Mouse (Mus musculus) heart, adult 18-20 months (tissue): ENCODE results near the gene Rpl36al. TPM values are rescaled to one million over a fixed set of nuclear protein-coding genes. Genes with fewer than 3 reads are reported as not detected.

ENCODE experiments used
- DNase-seq, 2 experiments: peaks; one replicate each; pipeline ENCODE4 v3.0.0; 2021 to 2022; ENCODE audit warnings: mixed read lengths in 1 of 2
- long read RNA-seq, 2 experiments: library from polyadenylated mRNA; stranded (forward); transcript quantifications; one replicate each; pipeline ENCODE4 v2.0.0; 2021
- total RNA-seq, 2 experiments: library from RNA; stranded (reverse); gene quantifications; 2 replicates each; pipeline ENCODE4 v1.2.3; 2021

Gene Rpl36al
- 100 to 1,000 TPM; 219 to 228 TPM for total RNA-seq
- long read RNA-seq, experiment 1, transcript Rpl36al-201 (2 exons, 526 nt) = major isoform, 185 of 201 reads
- long read RNA-seq, experiment 1, transcript Rpl36al-202 (1 exons, 1,276 nt) = minor isoform, 15 of 201 reads
- long read RNA-seq, experiment 1, partial matches to known transcripts = 0 of 201 reads
- long read RNA-seq, experiment 1, other reads (novel, unspliced or antisense) = 0 of 201 reads
- long read RNA-seq, experiment 2, transcript Rpl36al-201 (2 exons, 526 nt) = major isoform, 127 of 135 reads
- long read RNA-seq, experiment 2, transcript Rpl36al-202 (1 exons, 1,276 nt) = minor isoform, 8 of 135 reads
- long read RNA-seq, experiment 2, partial matches to known transcripts = 0 of 135 reads
- long read RNA-seq, experiment 2, other reads (novel, unspliced or antisense) = 0 of 135 reads

DNA sequence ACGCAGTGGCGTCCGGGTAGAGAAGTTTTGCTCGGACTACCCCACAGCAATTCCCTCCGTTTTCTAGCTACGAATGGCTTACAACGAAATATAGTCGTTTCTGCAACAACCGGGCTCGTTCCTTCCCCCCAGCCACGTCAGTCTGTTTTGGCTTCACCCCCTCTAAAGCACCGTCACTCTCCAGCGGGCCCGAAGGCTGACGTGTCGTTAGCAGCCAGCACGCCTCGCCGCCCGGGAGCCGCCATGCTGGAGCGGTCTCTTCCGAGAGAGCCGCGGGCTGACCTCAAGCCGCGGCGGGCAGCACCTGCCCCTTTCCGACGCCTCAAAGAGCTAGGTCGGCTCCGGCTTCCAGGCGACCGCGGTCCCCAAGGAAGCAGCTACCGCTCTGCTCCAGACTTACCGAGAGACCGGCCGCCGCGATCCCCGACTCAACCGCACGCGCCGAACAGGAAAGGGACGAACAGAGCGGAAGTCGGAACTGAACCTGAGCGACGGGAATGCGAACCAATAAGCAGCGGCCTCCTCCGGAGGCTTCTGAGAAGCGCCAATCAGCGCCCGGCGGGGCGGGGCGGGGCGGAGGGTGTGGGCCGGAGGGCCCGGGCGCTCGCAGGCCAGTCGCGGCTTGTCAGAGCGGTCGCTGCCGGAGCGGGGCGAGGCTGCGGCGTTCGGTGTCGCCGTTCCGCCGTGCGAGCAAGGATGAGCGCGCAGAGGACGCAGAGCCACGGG is at the start of gene Rpl36al, which contains the start of gene Mgat2:
Rpl36al (minus strand) TSS at position 501 of the 726 bp plus-strand sequence.
Mgat2 (plus strand) TSS at position 575 of the 726 bp plus-strand sequence.
- peak; percentile 99 for DNase-seq

DNA sequence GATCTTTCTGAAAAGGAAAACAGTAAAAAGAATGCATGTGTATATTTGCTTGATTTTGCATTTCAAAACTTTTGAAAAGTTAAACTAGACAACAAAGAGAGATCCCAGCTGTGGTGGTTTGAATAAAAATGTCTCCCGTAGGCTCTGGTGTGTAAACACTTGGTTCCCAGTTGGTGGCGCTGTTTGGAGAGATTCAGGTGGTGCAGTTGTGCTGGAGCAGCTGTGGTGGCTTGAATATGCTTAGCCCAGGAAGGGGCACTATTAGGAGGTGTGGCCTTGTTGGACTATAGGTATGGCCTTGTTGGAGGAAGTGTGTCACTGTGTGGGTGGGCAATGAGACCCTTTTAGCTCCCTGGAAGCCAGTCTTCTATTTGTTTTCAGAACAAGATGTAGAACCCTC is 45.4 kb upstream of the Rpl36al start:
- peak in 1 of 2 experiments; percentile 10 for DNase-seq

DNA sequence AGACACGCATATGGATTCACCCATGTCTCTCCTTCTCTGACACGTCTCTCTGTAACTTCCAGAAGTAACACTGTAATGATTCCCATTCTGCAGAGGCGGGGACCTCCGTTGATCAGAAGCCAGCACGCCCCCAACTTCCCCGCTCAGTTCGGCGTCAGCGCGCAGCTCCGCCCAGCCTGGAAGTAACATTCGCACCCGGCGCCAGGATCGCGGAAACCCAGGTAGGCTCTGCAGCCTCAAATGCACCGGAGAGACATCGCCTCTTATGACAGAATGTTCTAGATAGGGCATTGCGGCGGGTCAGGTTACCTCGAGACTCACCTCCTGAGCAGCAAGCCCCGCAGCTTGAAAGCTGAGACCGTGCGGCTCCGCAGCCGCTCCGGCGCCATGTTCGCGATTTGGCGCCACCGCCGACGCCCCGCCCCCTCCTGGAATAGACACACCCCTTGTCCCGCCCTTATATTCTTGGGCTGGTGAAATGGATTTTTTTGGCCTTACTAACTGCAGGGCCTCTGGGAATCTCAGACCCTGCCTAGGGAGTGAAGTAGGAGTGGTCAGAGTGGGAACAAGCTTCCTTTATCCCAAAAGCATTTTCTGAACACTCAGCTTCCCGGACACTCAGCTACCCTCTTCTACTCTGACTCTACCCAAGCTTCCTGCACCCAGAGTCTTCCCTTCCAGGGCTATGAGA is 44.0 kb upstream of the Rpl36al start, which contains the start of gene Pole2:
Pole2 (minus strand) TSS at position 420 of the 691 bp plus-strand sequence.
- peak; percentile 91 to 96 for DNase-seq

DNA sequence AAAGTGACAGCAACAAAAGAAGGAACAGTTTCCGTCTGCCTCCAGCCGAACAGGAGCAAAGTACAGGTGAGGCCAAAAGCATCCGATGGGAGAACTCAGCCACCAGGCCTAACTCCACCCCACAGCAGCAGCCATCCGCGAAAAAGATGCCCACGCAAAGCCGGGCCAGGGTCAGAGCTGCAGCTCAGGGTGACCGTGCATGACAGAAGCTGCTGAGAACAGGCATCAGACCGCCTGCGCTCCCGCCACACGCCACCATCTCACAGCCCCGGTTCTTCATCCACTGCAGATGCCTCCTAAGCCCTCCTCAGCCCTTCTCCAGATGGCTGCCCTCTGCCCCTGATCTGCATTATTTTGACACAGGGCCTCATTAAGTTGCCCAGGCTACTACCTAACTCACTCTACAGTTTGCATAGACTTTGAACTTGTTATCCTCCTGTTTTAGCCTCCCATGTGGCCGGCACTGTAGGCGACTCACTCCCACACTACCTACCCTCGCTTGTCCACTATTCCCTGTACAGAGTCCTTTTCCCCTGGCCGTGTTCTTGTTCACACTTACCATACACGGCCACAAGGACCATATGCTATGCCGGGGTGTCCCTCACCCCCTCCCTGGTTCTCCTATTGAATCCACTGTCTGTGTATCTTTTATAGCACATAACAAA is 36.9 kb upstream of the Rpl36al start:
- DNase-seq = no peak

DNA sequence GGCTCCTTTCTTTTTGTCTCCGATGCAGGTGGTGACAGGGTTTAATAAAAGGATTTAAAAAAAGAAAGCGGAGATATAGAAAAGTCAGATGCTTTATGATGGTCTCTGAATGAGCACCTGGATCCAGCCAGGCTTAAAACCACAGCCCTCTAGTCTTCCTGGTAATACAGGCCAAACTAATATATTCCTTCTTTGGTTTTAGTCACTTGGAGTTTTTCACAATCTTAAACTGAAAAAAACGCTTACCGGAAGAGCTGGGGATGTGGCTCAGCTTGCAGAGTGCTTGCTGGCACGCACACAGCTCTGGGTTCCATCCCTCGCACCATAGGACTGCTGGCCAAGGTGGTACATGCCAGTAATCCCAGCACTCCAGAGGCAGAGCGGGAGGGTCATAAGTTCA is 32.7 kb upstream of the Rpl36al start:
- no peak for DNase-seq

DNA sequence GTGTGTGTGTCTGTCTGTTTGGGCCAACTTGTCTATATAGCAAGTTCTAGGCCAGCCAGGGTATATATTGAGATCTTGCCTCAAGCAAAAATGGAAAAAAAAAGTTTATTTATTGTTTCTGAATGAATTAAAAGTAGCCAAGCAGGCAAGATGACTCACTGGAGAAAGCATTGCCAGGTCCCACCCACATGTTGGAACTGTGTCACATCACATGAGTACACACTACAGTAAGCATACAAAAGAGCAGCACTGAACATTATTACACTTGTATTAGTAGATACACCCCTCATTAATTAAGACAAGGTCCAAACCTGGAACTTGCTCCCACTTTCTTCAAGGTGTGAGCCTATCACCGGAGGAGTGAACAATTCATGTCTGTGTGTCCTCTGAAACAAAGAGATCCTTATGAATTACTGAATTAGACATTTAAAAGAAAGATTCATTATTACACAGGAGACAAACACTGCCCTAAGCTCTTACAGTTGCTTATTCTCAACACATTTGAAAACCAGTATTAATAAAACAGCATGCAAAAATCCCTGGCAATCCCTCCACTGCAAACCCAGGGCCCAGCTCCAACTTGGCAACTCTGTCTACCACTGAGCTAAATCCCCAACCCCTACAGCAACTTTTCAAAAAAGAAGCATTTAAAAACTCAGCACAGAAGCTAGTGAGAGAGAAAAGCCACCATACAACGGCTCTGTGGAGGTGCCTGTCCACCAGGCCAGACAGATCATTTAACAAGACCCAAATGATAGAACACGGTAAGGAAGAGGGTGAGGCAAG is 31.3 kb upstream of the Rpl36al start:
- peak; percentile 73 to 86 for DNase-seq

DNA sequence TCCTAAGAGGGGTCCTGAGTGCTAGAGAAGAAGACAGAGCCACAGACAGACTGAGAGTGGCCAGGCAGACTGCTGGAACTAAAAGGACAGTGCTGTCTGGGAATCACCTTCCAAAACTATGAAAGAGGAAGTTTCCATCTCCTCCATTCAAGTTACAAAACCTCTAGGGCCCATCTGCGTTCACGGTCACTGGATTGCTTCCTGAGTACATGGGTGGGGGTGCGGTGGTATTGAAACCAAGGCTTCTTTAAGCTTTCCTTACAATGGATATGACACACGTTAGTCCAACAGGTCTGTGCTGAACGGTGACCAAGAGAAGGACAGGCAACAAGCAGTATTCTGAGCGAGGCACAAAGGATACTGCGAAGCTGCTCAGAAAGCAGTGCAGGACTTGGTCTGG is 30.5 kb upstream of the Rpl36al start:
- DNase-seq = no peak

DNA sequence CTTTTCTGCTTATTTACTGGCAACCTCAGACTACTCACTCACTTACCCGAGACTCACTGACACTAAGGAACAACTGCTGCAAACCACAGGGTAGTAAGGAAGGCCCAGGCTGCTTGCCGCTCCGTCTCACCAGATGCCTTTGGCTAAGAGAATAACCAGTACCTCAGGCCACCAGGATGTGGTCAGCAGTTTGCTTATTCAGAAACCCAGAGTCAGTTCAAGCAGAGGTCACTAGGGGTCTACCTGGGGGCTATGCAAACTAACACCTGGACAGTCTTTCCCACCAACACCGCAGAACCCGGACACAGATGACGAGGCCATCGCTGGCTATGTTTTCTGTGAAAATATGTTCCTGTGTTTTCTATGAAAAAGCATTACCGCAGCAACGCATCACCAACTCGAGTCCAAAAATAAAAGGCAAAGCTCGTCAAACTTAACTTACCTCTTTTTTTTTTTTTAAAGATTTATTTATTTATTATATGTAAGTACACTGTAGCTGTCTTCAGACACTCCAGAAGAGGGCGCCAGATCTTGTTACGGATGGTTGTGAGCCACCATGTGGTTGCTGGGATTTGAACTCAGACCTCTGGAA is 29.4 kb upstream of the Rpl36al start:
- no peak for DNase-seq

DNA sequence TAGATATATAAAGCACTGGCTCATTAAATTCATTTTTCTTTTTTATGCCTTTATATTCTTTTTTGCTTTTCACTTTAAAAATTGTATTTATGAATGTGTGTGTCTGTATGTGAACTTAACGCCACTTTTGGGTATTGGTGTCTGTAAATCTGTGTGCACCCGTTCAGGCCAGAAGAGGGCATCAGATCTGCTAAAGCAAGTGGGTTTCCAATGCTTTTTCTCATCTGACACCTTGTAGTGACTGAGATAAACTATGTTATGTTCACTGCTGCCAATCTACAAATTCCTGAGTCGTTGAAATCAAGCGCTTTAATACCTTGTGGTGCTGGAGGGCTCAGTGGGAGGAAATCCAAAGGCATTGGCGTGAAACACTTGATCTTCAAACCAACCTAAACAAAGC is 27.2 kb upstream of the Rpl36al start:
- peak in 1 of 2 experiments; percentile 31 for DNase-seq

DNA sequence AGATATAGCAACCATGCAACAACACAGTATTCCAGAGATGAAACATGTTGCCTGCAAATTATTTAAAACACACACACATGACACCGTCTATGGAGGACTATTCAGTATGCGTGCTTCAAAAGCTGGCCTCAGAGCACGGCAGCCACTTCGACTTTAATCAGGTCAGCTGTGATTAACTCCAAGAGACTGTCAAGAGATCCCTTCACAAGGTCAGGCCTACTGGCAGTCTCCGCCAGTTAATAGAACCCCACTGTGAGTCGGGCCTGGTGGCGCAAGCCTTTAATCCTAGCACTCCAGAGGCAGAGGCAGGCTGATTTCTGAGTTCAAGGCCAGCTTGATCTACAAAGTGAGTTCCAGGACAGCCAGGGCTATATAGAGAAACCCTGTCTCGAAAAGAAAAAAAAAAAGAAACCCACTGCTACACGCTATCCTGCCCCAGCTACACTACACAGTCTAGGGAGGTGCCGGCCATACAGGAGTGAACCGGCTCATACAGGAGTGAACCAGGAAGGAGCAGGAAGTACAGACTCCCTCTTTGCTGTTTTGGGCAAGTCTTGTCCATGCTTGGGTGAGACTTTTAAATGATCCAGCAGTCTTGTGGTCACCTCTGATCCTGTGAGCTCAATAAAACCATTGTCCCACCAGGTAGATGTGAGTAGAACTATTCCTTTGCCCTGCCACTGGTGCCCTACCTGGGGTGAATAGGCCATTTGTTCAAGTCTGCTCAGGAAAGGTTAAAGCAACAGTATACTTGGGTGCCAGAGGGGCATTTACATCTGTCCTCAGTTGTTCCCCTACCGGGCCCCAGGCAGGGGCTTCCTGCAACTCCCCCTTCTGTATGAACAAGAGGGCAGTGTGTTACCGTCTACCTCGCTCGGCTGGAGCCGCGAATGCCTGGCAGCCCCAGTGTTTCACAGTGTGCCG is 26.4 kb upstream of the Rpl36al start:
- DNase-seq = peak in 1 of 2 experiments; percentile 25

DNA sequence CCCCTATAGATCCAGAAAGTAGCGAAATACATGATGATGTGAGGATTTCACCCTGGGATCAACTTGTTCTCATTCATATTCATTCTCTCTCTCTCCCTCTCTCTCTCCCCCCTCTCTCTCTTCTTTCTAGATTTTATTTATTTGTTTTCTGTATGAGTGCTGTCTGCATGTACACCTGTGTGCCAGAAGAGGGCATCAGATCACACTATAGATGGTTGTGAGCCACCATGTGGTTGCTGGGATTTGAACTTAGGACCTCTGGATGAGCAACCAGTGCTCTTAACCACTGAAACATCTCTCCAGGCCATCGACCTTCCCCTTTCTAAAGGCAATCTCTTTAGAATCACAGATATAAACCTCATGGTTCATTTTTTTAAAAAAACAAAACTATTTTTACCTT is 24.6 kb upstream of the Rpl36al start:
- no peak for DNase-seq

DNA sequence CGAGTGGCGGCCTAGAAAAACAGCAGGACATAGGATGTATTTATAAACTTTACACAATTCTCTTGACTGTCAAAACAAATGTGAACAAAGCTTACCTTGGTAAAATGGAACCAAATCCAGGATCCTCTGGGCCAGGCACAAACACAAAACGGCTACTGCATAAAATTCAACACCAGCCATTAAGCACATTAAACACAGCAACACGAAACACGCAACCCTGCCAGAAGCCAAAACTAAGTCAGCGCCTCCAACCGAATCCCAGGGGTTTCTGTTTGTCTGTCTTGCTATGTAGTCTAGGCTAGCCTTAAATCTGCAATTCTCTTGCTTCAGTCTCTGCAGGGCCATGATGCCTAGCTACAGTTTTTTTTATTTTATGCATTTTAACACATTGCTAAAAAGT is 24.0 kb upstream of the Rpl36al start:
- DNase-seq = no peak

DNA sequence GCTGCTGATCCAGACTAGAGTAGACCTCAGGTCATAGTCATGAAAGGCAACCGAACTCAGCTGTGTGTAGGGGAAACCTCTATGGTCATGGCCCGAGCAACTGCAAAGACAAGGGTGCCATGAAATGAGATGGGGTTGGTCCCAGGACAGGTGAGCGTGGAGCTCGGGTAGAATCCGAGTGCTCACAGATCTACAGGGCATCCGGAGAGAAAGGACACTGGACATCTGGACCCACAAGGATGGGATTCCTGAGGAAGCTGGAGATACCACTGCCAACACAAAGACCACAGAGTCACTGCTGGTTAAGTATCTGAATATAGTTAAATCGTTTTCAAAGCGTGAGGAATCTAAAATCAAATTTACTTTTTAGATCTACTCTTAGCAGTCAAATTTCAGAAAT is 23.5 kb upstream of the Rpl36al start:
- no peak for DNase-seq

DNA sequence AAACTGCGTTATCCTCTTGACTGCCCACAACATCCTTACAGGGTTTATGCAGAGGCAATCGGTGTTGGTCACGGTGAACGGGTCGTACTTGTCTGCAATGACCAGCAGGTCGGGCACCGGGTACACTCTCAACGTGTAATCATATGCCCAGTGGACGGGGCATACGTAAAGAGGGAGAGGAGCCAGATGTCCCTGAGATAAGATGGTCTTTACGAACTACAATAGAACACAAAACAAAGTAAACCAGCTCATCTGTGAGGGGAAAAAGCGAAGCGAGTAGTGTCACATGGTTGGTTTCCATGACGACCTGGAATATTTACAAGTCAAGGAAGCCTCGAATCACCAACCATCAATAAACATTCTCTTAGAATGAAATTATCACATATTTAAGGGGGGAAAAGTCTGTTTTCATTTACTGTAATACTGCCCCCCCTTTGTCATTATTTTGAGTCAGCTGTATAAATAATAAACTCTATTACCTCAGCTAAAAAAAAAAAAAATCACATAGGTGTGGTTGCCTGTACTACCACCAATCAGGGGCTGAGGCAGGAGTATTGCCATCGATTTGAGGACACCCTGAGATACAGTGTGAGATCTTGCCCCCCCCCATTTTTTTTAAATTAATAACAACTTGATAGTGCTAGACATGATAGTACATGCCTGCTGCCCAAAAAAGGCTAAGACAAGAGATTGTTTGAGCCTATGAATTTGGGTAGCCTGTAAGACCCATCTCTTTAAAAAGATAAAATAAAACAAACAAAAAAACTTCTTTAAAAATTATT is 20.4 kb upstream of the Rpl36al start, which contains the start of gene Gm49384:
Gm49384 (minus strand) TSS at position 216 of the 782 bp plus-strand sequence.
- no peak for DNase-seq

DNA sequence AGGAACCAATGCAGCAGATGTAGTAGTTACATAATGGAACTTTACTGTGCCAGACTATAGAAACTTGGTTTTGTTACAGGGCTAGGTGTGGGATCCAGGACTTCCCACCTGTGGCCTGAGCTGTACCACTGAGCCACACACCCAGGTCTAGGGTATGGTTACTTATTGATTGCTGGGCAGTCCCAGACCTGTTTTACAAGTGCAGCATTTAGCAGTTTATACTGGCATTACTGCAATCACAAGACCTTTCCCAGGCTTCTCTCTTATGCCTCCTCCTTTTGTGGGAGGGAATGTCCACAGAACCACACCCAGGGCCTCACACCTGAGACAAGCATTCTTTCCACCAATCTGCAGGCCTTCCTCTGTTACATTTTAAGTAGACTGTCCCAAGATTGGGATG is 15.1 kb upstream of the Rpl36al start:
- DNase-seq = no peak

DNA sequence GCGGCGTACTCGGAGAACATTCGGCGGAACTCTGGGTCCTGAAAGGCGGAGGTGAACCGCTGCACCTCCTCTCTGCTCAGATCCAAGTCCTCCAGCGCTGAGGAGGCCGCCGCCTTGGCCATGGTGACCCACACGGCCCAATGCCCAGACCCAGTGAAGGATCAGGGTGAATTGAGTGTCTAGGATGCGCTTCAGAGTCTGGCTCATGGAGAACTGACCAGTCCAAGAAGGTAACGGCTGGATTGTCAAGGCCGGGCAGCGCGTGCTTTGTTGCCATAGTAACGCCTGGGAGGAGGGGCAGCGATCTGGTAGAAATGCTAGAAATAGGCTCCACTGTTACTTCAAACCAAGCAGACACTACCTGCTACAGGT is 14.3 kb upstream of the Rpl36al start, which contains the start of gene Dnaaf2:
Dnaaf2 (minus strand) TSS at position 266 of the 372 bp plus-strand sequence.
- peak; percentile 61 to 71 for DNase-seq

DNA sequence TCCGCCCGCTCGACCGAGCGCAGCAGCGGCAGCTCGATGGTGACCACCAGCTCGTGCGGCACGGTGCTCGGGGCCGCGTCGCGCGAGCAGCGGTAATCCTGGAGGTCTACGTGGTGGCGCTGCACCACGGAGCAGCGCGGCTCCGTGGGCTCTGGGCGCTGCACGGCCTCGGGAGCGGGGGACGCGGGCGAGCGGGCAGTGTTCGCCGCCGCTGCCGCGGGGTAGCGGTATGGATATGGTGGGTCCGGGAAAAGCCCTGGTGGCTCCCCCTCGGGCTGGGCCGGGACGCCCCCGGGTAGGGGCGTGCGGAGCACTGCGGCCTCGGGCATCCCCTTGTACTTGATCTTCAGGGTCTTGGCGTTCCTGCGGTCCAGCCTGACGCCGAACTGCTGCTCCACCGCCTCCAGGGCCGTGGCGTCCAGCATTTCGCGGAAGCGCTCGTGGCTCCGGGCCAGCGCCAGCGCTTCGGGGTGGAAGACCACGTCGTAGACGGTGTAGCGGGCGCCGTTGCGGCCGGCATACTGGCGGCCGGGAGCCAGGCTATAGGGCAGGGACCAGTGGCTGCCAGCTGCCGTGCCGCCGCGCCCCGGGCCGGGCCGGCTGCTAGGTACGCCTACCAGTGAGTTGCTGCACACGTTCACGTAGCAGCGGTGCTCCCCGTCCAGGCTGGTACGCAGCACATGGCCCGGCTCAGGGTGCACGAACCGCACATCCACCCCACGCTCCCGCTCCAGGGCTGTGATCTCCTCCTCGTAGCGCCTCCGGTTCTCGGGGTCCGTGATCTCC is 13.7 kb upstream of the Rpl36al start:
- peak; percentile 60 to 70 for DNase-seq
